Mouse (Mus musculus): ENCODE measurements around the gene D930048N14Rik.

DNA sequence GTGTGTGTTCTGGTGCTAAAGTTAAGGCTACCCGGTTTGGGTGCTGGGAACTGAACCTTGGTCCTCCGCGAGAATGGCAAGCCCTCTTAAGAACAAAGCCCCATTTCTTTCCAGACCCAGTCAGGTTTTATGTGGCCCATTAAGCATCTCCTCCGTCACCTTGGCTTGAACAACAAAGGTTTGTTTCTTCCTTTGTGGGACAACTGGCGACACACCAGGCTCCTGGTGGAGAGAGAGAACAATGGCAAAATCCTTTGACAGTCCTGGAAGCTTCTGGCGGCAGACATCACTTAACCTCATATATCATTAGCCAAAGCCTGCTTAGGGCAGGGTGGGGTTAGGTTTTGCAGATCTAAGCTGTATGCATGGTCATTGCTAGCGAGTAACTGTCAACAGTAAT, 11.9 kb downstream of the D930048N14Rik start:
- TF ChIP-seq CTCF (IDR thresholded peaks at IDR 0.05; ENCODE audit: control insufficient read depth, insufficient read depth, insufficient replicate concordance, low read depth, low read length) (no peak), POLR2A (IDR thresholded peaks at IDR 0.05; ENCODE audit: control insufficient read depth, low read depth, low read length) (no peak)
